ENCODE assay signal across 23 mouse cellular contexts in genomic region chr1:52057153-52057552, GRCm38 (mm10).
"Had no signal": no experiment of that assay in that cellular context is flagged by ENCODE, and none has a peak within 500 bp of the region (broad histone marks: within the 10 kb centered on the region; RNA-seq: fewer than 3 reads in every experiment).

No protein-coding gene starts in this region.

- H3K9me3 ChIP-seq: heart, embryonic 13.5 days; heart, embryonic 15.5 days; hindbrain, embryonic 13.5 days; hindbrain, embryonic 15.5 days; kidney, embryonic 15.5 days; limb, embryonic 13.5 days had no signal

- ATAC-seq: forebrain, postnatal 0 days; hindbrain, postnatal 0 days; intestine, embryonic 16.5 days had no signal

- H3K27me3 ChIP-seq: heart, embryonic 13.5 days; heart, embryonic 15.5 days; hindbrain, embryonic 13.5 days; hindbrain, embryonic 15.5 days; kidney, embryonic 15.5 days; limb, embryonic 13.5 days had no signal

- H3K4me1 ChIP-seq: heart, embryonic 13.5 days; hindbrain, embryonic 13.5 days; hindbrain, embryonic 15.5 days; kidney, embryonic 15.5 days; limb, embryonic 13.5 days had no signal

- H3K36me3 ChIP-seq: heart, embryonic 13.5 days; heart, embryonic 15.5 days; hindbrain, embryonic 13.5 days; hindbrain, embryonic 15.5 days; kidney, embryonic 15.5 days; limb, embryonic 13.5 days had no signal

- H3K4me3 ChIP-seq: heart, adult 2 months; heart, embryonic 13.5 days; heart, embryonic 15.5 days; hindbrain, embryonic 13.5 days; hindbrain, embryonic 15.5 days; kidney, embryonic 15.5 days; limb, embryonic 13.5 days had no signal

- DNase-seq: forebrain, postnatal 0 days; gastrocnemius, postnatal 14 days; gastrocnemius, postnatal 36 days; heart, adult 11 months; heart, adult 2 months; heart, postnatal 14 days; heart, postnatal 36 days; kidney, adult 11 months; kidney, adult 2 months; kidney, adult 9 months; kidney, postnatal 14 days; kidney, postnatal 36 days; layer of hippocampus, adult 9-11 months; layer of hippocampus, postnatal 36 days; left cerebral cortex, postnatal 4 days had no signal
